ENCODE assay signal across 8 mouse cellular contexts in the genomic region with DNA sequence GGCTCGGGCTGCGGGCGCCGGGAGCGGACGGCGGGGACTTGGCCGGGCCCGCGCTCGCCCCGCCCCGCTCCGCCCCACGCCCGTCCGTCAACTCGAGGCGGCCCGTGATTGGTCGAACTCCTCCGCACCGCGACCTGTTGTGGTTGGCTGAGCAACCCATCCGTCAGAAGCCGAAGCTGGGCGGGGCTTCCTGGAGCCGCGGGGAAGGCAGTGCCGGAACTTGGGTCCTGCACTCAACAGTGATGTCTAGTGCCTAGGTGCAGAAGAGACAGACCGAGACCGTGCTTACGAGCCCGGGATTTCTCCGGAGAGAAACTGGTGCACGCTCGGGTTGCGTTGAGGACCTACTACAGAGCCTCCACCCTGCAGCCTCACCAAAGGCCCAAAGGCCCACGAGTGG. TPM values are rescaled to one million over a fixed set of nuclear protein-coding genes. Genes with fewer than 3 reads are reported as not detected.
DNase-seq lines count a peak whose midpoint lies in the region; ATAC-seq lines count a peak whose summit lies in the region.

A gene (minus strand): TSS at position 58 of the 400 bp plus-strand sequence.
A gene (plus strand): TSS at position 210 of the 400 bp plus-strand sequence.

- peak; percentile 97 for ATAC-seq in inflammation-experienced regulatory T-cells, adult 6 months
- ATAC-seq in megakaryocyte-erythroid progenitor cell, adult 5-6 weeks (replicated peaks; ENCODE audit: low FRiP score, low TSS enrichment, poor library complexity, severe bottlenecking), result peak; percentile 88

- DNase-seq in adipocyte (ENCODE audit: low spot score), result peak; percentile 93
- DNase-seq in embryo, embryonic 10 days (ENCODE audit: low spot score), result peak; percentile 99
- peak; percentile 98 for DNase-seq in gastrocnemius, postnatal 14 days
- peak; percentile 98 to 99 for DNase-seq in left cerebral cortex, postnatal 10 days (ENCODE audit: extremely low spot score in 1 of 2, low spot score in 2 of 2)
- DNase-seq in right cerebral cortex, postnatal 25 days, result peak; percentile 99
- peak; percentile 97 to 99 for DNase-seq in urinary bladder, postnatal 4 days (ENCODE audit: low spot score in 2 of 2)

- intact Hi-C loops in gastrocnemius, postnatal 14 days (cut with DNase I; ENCODE audit: low total_unique reads), result no loop called here
- intact Hi-C loops in left cerebral cortex, postnatal 10 days (cut with DNase I), result no loop called here

RNA-seq across cellular contexts. Expression of the first gene that starts in this region (rescaled TPM):
- total RNA-seq in gastrocnemius, postnatal 14 days (2021), result 100 to 1,000 TPM; 193 to 209 TPM
- 1 to 10 TPM; 1.5 to 6.2 (median 4.6) TPM for polyA plus RNA-seq in inflammation-experienced regulatory T-cells, adult 6 months (2017; shearing (Covaris generic))
- 100 to 1,000 TPM; 246 to 262 TPM for total RNA-seq in left cerebral cortex, postnatal 10 days (2021)
- 73.1 and 108 TPM in 2 replicates for total RNA-seq in megakaryocyte-erythroid progenitor cell, adult 5-6 weeks (2014; fragmentation: Nextera tagmentation)
- total RNA-seq in megakaryocyte-erythroid progenitor cell, adult 5-6 weeks (2017), result 30.1 and 48.6 TPM in 2 replicates

RNA-seq across cellular contexts. Expression of the second gene that starts in this region (rescaled TPM):
- total RNA-seq in gastrocnemius, postnatal 14 days (2021), result 1 to 10 TPM; 2.2 to 2.4 TPM
- 1 to 10 TPM; 1.3 to 2.2 (median 1.7) TPM for polyA plus RNA-seq in inflammation-experienced regulatory T-cells, adult 6 months (2017; shearing (Covaris generic))
- 1 to 10 TPM; 4.7 to 4.9 TPM for total RNA-seq in left cerebral cortex, postnatal 10 days (2021)
- total RNA-seq in megakaryocyte-erythroid progenitor cell, adult 5-6 weeks (2014; fragmentation: Nextera tagmentation), result 4.3 and 6.1 TPM in 2 replicates
- total RNA-seq in megakaryocyte-erythroid progenitor cell, adult 5-6 weeks (2017), result 0.28 and 0.88 TPM in 2 replicates

Comparison
In these comparisons a context has a peak if more than half of its experiments do, and no peak if none do; other contexts are left out.
1. Peak in every context shown above with its lines: DNase-seq and ATAC-seq.